Mouse (Mus musculus) small intestine, adult 2 months (tissue): ENCODE measurements around the gene Mtln.

Experiments used
- CTCF ChIP-seq: fragments of 200-500 bp; IDR thresholded peaks from 2 replicates; pipeline ENCODE4 v1.5.1; 2012; ENCODE audit warnings: low read depth, mild to moderate bottlenecking, control low read depth, inconsistent platforms, low read length, moderate library complexity, mixed read lengths; ENCODE audit not compliant: insufficient replicate concordance, insufficient read length; ENCODE audit errors: extremely low read depth
- POLR2A ChIP-seq: fragments of 200-500 bp; IDR thresholded peaks from 2 replicates; pipeline ENCODE4 v1.6.1; 2012; ENCODE audit warnings: low read depth, mild to moderate bottlenecking, control low read depth, inconsistent platforms, low read length, moderate library complexity

GRCm38 (mm10) chr2:127761587-127761986, 30.7 kb downstream of the Mtln start:
- TF ChIP-seq CTCF (no peak), POLR2A (no peak)
